Mouse (Mus musculus) WW6 (cell line): ENCODE results near the gene Olfr1248.
"Not testable (repeated sequence)": the region's sequence is repeated elsewhere in the genome, so short reads cannot be mapped to it uniquely, and the experiment has no call there.

Experiments used
- DNase-seq: peaks from one replicate; pipeline ENCODE4 v3.0.0-alpha.2; 2013; ENCODE audit warnings: low read depth, low spot score

The Olfr1248 gene

DNA sequence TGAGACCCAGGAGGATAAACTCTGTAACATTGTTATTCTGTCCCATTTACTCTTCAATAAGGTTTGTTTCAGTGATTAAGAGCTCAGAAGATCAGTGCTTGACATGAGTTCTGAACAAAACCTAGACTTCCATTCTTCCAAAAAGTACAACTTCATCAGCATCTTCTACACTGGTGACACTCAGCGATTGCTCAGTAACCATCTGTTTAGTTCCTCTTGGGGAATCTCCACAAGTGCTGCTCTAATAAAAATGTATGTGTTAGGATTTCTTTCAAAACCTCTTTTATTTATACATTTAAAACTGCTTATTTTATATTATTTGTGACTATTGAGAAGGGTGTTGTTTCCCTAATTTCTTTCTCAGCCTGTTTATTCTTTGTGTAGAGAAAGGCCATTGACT lies at the start of gene Olfr1248:
Gene Olfr1248 (minus strand): TSS at position 101 of the 400 bp plus-strand sequence.
- not testable (repeated sequence) for DNase-seq

DNA sequence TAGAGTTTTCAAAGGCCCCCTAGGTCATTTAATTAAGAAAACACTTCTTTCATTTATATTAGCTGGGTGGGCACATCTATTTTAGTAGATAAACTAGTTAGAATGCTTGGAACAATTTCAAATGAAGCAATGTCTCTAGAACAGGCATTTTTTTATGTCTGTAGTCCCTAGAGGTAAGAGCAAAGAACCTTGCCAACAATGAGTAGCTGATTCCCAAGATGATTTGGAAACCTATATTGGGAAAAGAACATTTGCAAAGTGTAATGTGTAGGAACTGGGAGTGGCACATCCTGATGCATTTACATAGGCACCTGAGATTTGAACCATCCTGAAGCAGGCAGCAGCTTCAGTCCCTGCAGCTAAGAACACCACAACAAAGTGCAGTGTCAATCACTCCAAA lies 43.3 kb upstream of the Olfr1248 start, which contains the start of gene Olfr1250:
Gene Olfr1250 (minus strand): TSS at position 101 of the 400 bp plus-strand sequence.
- DNase-seq, result no peak

DNA sequence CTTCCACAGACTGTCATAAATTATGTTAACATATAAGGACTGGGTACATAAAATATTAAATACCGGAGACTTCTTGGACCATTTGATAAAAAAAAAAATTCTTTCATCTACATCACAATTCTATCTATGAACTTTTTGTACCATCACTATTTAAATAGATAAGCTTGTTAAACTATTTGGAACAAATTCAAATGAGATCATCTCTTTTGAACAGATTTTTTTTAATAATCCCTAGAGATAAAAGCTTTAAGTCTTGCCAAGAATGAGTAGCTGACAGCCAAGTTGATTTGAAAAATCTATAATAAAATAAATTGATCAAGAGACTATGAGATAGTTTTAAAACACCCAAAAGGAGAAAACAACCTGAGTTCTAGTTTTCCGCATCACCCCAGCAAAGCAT lies 16.8 kb upstream of the Olfr1248 start, which contains the start of gene Olfr1249:
Gene Olfr1249 (minus strand): TSS at position 101 of the 400 bp plus-strand sequence.
- no peak for DNase-seq

DNA sequence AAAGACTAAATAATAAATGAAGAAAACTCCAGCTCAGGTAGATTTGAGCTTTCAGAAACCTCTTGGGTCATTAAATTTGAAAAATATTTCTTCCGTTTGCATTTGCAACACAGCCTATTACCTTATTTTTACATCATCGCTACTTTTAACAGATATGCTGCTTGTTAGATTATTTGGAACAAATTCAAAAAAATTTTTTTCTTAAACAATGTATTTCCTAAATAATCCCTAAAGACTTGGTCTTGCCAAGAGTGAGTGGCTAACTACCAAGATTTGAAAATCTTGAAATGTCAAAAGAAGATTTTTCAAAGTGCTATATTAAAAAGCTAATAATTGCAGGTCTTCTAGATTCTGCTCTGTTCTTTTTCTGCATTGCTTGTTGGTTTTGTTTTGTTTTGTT lies 4.0 kb downstream of the Olfr1248 start, which contains the start of gene Olfr1247:
Gene Olfr1247 (minus strand): TSS at position 101 of the 400 bp plus-strand sequence.
- no peak for DNase-seq

DNA sequence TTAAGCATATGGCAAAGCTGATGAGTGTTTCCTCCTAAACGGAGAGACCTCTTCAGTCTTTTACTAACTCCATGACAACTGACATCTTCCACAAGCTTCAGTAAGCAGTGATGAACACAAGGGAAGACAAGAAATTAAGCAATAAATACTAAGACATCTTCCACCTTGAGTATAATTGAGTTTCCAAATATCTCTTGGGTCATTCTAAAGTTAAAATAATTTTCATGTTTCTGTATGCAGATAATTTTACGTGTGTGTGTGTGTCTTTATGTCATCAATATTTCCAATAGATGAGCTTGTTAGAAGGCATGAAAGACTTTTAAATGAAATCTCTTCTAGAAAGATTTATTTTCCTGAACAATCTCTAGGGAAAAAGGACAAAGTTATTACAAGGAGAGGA lies 25.0 kb downstream of the Olfr1248 start, which contains the start of gene Olfr1246:
Gene Olfr1246 (minus strand): TSS at position 101 of the 400 bp plus-strand sequence.
- no peak for DNase-seq

DNA sequence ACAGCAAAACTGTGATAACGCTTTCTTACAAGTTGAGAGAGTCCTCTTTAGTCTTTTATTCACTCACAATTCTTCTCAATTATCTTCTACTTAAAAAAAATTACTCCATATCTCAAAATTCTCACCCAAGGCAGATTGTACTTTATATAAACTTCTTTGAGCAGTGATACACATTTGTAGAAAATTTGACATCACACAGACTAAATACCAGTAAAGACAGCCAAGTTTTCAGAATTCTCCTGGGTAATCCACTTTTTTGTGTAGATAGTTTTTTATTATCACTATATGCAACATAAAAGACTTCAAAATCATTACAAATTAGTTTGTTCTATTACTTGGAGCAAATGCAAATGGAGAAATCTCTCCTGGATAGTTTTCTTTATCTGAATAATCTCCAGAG lies 39.7 kb downstream of the Olfr1248 start, which contains the start of gene Olfr1245:
Gene Olfr1245 (minus strand): TSS at position 101 of the 400 bp plus-strand sequence.
- DNase-seq, result no peak
